Mouse (Mus musculus) left cerebral cortex, postnatal 14 days (tissue): ENCODE measurements at regions not wholly inside any gene's neighbourhood (a gene's known extent, or its start where the extent isn't known, plus 50 kb on each side); places are given as distances from the start of the nearest gene placed in this dataset.
A peak's percentile ranks its signal among the peaks of the same experiment; 100 is the strongest.

ENCODE experiments used
- DNase-seq, 2 experiments: peaks; one replicate each; pipeline ENCODE4 v3.0.0; 2021 to 2022; ENCODE audit warnings: low spot score in 2 of 2, mixed read lengths in 1 of 2
- intact Hi-C: fragments of 180-260 bp; cut with DNase I; formaldehyde crosslinking; loops from one replicate; pipeline ENCODE4 v1.15.1; 2025

DNA sequence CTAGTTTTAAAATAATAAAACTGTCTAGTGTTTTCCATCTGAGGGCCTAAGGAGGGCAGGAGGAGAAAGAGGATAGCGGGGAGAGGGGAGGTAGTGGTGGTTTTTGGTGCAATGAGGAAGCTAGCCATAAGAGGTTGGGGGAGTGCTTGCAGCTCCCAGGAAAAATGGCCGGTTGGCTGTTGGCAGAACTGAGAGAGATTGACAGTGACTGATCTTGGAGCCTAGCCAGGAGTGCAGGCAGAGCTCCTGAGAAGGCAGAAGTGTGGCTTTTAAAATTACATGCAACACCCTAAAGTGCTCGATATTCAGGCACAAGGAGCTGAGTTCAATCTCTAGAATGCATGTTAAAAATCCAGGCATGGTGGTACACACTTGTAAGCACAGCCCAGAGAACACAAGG is 938.3 kb upstream of the 2610301B20Rik start:
- intact Hi-C loops = no loop called here
- peak in 1 of 2 experiments; percentile 1 for DNase-seq

DNA sequence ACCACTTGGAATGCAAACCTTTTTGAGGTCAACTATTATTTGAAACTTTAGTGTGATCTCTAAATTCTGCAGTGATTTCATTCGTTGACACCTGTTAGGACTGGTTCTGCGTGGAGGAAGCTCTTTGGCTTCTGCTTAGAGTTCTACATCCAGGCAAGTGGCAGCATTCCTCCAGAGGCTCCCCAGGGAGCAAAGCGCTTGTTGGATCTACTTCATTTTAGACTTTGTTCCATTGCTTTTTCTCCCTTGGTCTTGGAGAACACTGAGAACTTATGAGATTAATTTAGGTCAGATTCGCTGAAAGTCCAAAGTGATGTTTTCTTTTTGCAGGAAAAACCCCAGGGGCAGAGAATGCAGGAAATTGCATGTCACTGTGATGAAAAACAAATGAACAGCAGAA is 922.9 kb upstream of the 2610301B20Rik start:
- intact Hi-C loops = no loop called here
- no peak for DNase-seq

DNA sequence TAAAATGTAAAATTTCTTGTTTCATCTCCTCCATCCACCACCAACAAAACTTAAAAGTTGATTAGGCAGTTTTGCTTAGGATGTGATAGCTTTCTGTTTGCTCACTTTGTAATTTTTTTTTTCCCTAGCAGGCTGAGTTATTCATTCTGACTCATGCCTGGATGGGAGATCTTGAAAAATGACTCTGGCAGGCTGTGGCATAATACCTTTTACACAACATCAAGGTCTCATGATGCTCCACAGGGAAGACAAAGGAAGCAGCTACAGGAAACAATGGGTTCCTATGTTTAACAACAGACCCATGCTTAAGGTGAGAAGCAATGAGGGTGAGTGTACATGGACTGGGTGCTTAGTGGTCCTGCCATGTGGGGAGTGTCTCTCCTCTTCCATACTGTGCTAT is 899.7 kb upstream of the 2610301B20Rik start:
- intact Hi-C loops = no loop called here
- DNase-seq = no peak

DNA sequence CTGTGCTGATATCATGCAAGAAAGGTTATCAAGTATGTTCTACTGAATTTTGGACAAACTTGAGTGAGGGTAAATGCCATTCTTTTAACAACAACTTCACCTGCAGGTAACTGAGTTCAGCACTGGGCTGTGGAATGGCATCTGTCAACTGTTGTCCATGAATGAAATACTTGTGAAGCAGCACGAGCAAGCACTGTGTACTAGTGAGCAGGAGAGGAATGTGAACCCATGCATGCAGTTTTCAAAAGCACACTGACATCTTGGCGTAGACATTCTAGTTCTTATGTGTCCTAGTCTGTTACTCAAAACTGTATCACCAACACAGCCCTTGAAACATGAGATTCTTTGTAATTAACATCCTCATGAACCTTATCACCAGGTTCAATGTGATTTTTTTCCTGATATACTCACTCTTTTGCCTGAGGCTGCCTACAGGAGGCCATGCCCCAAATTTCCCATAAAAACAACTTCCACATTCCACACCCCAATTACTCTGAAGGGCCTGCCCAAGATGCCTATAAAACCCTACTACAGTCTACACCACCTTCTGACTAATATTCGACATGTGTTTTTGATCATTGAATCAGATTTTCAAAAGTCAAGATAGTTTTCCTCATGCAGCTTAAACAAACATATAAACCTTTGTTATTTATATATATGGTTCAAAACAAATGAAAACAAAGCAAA is 892.8 kb upstream of the 2610301B20Rik start:
- intact Hi-C loops = no loop called here
- DNase-seq = no peak

DNA sequence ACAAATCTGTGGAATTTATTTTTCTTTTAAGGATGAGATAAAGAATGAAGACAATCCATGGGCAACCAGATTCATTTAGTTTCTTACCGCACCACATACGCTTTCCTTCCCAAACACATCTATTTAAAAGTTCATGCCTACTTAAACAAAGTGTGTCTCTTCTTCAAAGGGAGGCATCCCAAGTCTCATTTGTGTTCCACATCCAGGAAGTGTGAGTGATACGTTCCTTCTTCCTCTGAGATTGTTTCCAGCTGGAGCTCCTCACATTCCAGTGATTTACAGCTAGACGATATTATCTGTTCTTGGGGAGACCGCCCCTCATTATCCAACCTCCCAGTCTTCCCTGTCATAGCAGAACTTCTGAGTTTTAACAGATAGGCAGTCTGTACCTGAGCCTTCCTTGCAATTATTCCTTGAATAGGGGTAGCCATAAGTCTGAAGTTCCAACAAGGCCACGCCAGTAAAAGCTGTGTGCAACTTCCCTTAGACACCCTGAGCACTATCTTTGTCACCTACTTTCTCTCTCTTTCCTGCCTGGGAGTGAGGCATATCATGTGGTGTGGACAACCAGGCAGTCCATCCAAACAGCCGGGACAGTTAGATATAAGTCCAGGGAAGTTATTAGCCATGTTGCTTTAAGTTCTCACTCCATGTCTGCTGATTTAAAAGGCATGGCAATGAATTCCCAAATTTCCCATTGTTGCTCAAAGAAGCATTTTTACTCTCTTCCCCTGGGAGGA is 891.3 kb upstream of the 2610301B20Rik start:
- intact Hi-C loops = no loop called here
- DNase-seq = no peak

DNA sequence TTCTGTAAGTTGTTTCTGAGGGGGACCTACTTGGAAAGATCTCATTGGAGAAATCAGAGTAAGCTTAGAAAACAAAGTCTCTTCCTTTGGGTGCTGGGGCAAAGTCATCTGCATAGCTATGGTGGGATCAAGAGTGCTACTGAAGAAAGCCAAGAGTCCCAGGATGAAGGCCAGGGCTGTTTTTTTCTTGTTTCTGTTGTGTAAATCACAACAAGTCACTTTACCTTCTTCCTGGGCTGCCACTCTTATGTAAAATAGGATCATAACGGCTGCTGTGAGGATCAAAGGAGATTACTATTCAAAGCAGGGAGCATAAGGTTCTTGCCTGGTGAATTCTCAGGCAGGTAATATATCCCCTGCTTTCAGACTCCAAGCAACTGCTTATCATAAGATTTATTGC is 880.4 kb upstream of the 2610301B20Rik start:
- DNase-seq = no peak
- intact Hi-C loops = no loop called here

DNA sequence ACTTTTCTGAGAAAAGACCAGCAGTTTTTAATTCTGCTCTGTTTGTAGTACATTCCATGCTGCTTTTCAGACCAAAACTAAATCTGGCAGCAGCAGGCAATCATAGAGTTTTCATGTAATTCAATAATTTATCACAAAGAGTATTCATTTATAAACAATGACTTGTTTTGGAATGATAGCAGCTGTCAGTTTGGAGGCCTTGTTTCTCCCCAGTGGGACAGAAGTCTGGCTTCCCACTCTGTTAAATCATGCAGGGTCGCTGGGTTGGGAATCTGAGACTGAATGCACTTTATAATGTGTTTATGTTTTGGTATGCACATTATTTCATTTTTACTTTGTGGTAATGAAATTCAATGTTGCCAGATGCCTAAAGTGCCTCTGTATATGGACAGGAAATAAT is 879.8 kb upstream of the 2610301B20Rik start:
- intact Hi-C loops = no loop called here
- DNase-seq = no peak

DNA sequence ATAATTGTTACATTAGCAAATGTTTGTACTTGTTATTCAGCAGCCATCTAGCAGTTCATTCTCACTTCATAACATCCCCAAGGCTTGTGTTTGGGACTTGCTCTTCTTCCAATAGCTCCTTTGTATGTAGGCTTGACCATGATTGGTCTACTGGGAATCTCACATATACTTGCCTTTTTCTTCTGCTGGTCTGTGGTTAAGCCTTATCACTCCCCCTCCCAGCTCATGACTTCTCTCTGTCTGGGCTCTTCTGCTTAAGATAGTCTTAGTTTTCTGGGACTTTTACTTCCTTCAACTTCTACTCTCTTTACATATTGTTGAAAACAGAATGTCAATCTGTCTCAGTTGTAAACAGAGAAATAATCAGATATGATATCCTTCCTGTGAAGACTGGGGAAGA is 844.0 kb upstream of the 2610301B20Rik start:
- DNase-seq = no peak
- intact Hi-C loops = no loop called here

DNA sequence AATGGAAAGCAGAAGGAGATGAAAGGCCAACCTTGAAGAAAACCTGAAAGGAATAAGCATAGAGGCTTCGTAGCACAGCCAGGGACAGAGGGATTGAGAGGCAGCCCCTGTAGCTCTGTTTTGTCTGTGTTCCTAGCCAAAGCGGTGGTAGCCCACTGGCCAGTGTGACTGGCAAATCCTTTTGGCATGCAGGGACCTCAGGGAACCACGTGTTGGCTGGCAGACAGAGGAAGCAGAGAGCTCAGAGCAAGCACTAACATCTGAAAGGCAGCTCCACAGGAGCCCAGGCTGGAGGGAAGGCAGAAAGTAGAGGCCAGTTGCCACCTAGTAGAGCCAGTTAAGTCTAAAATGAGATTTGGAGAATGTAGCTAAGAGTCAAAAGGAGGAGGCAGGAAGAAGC is 842.5 kb upstream of the 2610301B20Rik start:
- no peak for DNase-seq
- intact Hi-C loops = no loop called here

DNA sequence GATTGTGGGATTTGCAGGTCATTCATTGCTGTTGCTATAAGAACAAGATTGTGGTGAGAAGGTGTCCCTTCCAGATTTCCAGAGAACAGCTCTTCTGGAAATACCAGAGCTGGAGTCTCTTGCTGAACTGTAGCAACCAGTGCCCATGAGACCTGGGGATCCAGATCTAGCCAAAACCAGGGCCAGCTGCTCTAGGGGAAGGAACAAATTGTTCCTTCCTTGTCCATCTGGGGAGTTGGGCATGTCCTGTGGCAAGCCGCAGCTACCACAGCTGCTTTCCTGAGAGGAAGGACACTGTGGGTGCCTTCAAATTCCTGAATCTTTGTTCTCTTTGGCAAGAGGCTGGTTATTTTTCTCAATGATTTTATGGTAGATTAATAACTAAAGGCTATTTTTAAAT is 839.0 kb upstream of the 2610301B20Rik start:
- intact Hi-C loops = no loop called here
- no peak for DNase-seq

DNA sequence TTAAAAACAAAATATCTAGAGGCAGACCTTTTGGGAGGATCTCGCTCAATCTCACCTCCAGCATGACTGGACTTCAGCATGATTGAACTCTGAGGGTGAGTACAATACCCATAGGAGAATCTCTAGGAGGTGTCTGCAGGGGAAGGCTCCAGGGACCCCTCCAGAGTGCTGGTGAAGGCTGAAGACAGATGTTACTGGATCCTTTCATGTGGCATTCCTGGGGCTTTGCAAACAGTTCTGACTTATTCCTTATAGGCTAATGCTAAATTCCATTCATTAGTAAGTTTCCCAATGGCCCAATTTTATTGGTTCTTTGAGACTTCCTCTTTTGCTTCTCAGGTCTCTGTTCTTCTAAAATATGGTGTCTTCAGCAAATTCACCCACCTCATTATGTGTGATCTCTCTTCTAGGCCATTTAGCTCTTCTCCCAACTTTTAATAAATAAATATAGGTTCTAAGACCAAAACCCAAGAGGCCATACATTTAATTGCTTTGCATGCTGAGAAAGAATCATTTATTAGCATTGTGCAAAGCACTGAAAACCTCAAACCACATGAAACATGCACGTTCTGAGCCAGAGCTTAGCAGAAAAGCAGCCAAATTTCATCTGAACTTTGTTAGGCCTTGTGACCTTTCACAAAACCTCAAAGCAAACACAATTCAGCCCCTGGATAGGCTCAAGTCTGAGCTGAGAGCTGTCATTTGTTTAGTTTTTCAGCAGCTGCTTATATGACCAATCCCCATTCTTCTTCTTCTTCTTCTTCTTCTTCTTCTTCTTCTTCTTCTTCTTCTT is 832.8 kb upstream of the 2610301B20Rik start:
- DNase-seq = no peak
- intact Hi-C loops = no loop called here

DNA sequence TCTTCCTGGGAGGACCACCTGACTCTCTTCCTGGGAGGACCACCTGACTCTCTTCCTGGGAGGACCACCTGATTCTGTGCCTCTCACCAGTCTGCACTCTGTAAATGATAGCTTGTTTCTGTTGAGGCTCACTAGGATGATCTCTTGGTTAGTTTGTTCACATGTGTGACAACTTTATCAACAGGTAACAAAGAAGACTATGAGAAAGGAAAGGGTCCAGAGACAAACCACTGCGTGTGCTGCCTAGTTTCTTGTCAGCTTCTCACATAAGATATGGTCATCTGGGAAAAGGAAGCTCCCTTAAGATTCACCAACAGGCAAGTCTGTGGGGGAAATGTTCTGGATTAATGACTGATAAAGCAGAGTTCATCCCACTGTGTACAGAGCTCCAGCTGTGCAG is 825.5 kb upstream of the 2610301B20Rik start:
- intact Hi-C loops = no loop called here
- no peak for DNase-seq

DNA sequence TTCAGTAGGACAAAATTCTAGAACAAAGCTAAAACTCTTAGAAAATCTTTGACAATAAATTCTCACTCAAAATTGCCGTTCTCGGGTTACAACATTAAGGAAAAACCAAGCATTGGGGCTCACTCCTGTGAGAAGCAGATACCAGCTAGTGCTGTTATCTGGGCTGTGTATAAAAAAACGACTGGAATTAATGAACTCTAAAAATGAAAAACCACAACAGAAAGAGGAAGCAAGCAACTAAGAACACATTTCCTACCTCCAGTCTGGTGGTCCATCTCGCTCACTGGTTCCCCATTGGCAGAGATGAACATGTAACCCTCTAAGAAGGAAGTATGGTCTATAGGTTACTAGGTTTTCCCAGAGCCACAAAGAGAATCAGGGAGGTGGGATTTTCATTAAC is 824.9 kb upstream of the 2610301B20Rik start:
- no peak for DNase-seq
- intact Hi-C loops = no loop called here

DNA sequence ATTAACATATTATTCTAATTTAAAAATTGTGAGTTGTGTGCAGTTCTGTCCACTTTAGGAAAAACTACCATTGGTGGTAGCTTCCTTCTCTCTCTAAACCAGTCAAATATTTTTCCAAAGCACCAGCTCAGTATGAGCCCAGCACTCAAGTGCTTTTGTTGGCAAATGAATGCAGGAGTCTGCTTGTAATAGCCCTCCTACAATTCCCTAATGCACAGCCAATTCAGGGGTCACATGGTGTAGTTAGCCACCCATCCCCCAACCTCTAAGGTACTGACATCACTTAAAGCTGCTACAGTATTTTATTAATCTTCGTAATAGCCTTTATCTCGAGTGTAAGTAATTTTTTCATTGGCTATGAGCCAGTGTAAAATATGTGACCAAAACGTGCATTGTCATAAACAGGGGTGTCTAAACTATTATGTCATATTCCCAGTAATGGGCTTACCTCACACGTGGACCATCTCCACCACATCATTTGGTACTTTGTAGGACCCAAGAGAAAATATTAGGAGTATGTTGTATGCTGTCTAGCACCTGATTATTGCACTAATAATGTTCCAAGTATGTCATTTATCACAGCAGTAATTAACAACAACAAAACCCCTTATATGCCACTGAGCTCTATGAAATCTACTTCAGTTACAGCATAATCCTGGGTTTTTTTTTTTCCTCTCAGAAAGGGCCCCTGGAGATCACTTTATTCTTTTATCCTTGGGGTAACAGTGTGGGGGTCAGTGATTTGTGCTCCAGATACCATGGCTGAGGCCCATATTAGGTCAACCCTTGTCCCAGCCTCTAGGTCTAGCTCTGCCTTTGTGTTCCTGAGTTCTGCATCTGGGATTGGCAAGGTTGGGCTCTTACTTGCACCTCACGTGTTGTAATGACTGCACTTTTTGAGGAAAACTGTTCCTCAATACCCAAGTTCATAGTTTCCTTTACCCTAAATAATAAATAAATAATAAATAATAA is 822.7 kb upstream of the 2610301B20Rik start:
- no peak for DNase-seq
- intact Hi-C loops = no loop called here

DNA sequence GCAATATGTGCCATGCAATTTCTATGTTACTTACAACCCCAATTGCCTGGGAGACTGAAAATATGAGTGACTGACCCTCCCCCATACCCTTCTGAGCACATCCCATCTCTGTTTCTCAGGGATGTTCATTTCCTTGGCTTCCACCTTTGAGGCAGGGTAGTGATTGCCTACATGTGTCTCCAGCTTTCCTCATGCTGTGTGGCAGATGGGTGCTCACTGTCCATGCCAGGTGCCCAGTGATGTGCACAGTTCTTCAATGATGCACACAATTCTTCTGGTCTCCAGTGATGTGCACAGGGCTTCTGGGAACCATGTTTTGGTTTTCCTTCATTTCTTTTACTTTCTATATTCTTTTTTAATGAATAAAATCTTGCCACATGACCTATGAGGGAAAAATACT is 821.4 kb upstream of the 2610301B20Rik start:
- no peak for DNase-seq
- intact Hi-C loops = no loop called here

DNA sequence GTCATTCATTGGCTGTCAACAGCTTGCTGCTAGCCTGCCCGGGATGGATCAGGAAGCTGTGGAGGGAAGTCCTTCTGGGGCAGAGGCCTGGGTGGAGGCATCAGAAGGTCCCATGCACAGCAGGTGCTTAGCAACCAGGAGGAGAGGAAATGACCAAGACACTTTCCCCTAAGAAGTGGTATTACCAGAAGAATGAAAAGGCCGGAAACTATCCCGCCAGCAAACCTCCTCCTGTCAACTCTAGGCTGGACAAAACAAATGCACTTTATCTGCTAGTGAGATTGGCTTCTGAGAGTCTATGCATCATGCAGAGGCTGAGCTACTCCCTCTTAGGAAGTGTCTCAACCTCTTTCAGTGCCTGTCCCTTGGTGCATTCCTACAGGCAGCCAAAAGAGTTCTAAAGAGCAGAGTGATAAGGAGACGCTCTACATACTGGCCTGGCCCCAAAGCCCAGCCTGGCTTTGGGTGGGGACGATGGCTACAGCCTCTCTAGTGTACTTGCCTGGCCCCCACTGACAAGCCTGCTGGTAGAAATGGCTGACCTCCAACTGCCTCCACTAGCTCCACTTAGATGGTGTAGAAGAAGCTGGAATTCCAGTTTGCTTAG is 801.7 kb upstream of the 2610301B20Rik start:
- intact Hi-C loops = no loop called here
- no peak for DNase-seq

DNA sequence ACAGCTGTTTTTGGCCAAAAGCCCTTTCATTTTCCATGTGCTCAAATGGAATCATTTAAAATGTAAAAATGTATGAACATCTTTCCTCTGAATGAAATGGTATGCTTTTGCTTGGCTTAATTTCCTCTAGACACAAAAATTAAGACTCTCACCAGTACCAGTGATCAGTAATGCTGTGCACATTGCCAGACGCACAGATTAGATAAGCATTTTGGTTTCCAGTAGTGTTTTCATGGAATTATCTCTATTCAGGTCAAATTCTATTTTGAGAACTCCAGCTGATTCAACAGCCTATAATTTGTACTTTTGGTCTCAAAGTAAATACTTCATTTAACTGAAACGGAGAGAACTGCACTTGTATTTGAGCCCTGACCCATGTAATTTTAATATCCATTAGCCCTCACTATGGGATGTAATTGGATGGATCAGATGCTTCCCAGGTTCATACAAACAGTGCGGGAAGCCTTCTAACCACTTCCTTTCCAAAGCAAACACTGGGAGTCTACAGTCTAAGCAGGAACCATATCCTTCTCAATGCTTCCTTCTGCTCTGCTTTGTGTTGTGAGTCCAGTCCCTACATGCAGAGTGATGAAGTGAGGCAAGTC is 794.6 kb upstream of the 2610301B20Rik start:
- DNase-seq = peak in 1 of 2 experiments; percentile 3
- intact Hi-C loops = no loop called here

DNA sequence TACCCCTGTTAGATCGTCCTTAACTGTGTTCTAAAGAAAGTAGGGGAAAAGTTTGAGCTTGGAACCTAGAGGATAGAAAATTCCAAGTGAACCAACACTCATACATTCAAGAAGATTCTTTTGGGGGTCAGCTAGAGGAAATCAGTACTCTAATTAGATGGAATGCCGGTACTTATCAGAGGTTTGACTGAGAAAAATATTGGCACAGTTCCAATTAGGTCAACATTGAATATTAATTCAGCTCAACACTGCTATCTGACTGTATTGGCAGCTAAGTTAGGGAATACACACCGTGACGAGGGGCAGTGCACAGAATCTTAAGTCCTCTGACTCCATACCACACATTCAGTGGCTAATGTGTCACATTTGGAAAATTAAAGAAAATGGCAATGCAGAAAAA is 759.5 kb upstream of the 2610301B20Rik start:
- DNase-seq = no peak
- intact Hi-C loops = no loop called here

DNA sequence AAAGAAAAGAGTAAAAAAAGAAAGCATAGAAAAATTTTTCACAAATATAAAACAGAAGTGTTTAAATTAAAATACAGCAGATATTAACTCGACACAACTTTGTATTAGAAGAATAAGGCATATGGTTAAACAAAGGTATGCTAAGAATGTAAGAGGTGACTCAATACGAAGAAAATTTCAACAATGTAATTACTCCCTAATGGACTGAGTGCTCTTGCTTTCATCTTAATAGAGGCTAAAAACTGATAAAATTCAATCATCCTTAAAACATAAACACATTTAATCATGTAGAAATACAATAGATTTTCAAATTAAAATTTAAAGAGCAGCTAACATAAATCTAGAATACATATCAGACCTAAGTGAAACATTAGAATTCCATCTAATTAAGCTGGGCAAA is 756.3 kb upstream of the 2610301B20Rik start:
- intact Hi-C loops = no loop called here
- DNase-seq = no peak
